Mouse (Mus musculus): Measurements from ENCODE around the gene Ptprn2.

The Ptprn2 gene

GRCm38 (mm10) chr12:116916776-116917175 lies 431.3 kb downstream of the Ptprn2 start:
- no peak for DNase-seq

GRCm38 (mm10) chr12:116919185-116919584 lies 433.7 kb downstream of the Ptprn2 start:
- DNase-seq, result peak; percentile 28

- peak; percentile 66 for DNase-seq
These were observed 434.4 kb downstream of the Ptprn2 start for GRCm38 (mm10) chr12:116919691-116920526.

- peak; percentile 40 for DNase-seq
These were observed 441.6 kb downstream of the Ptprn2 start for GRCm38 (mm10) chr12:116927115-116927514.

GRCm38 (mm10) chr12:116927516-116927915 lies 442.0 kb downstream of the Ptprn2 start:
- no peak for DNase-seq

- DNase-seq, result peak; percentile 62
These were observed 452.8 kb downstream of the Ptprn2 start for GRCm38 (mm10) chr12:116938158-116938854.

GRCm38 (mm10) chr12:116943883-116944282 lies 458.4 kb downstream of the Ptprn2 start:
- DNase-seq, result no peak

GRCm38 (mm10) chr12:116948151-116948928 lies 462.8 kb downstream of the Ptprn2 start:
- DNase-seq, result no peak

- DNase-seq, result no peak
These were observed 464.2 kb downstream of the Ptprn2 start for GRCm38 (mm10) chr12:116949726-116950125.

- peak; percentile 41 for DNase-seq
These were observed 467.1 kb downstream of the Ptprn2 start for GRCm38 (mm10) chr12:116952452-116953205.

GRCm38 (mm10) chr12:116959164-116959563 lies 473.6 kb downstream of the Ptprn2 start:
- no peak for DNase-seq

- DNase-seq, result no peak
These were observed 478.4 kb downstream of the Ptprn2 start for GRCm38 (mm10) chr12:116963906-116964305.

GRCm38 (mm10) chr12:116968215-116968939 lies 482.9 kb downstream of the Ptprn2 start:
- no peak for DNase-seq

- DNase-seq, result no peak
These were observed 490.0 kb downstream of the Ptprn2 start for GRCm38 (mm10) chr12:116975547-116975946.

GRCm38 (mm10) chr12:116976981-116977380 lies 491.5 kb downstream of the Ptprn2 start:
- DNase-seq, result no peak

- DNase-seq, result no peak
These were observed 492.7 kb downstream of the Ptprn2 start for GRCm38 (mm10) chr12:116978201-116978600.

GRCm38 (mm10) chr12:116981315-116981714 lies 495.8 kb downstream of the Ptprn2 start:
- DNase-seq, result no peak

- DNase-seq, result no peak
These were observed 503.6 kb downstream of the Ptprn2 start for GRCm38 (mm10) chr12:116989144-116989543.

- DNase-seq, result no peak
These were observed 516.1 kb downstream of the Ptprn2 start for GRCm38 (mm10) chr12:117001546-117002148.

GRCm38 (mm10) chr12:117016753-117017595 lies 531.5 kb downstream of the Ptprn2 start:
- no peak for DNase-seq
